Mouse (Mus musculus): ENCODE measurements around the gene Ndufc1. TPM values are rescaled to one million over a fixed set of nuclear protein-coding genes. Genes with fewer than 3 reads are reported as not detected.
"Not testable (repeated sequence)": the region's sequence is repeated elsewhere in the genome, so short reads cannot be mapped to it uniquely, and the experiment has no call there.

Gene Ndufc1
- total RNA-seq, 4 experiments from 2014 or later = 289 to 306 (median 295) TPM

DNA sequence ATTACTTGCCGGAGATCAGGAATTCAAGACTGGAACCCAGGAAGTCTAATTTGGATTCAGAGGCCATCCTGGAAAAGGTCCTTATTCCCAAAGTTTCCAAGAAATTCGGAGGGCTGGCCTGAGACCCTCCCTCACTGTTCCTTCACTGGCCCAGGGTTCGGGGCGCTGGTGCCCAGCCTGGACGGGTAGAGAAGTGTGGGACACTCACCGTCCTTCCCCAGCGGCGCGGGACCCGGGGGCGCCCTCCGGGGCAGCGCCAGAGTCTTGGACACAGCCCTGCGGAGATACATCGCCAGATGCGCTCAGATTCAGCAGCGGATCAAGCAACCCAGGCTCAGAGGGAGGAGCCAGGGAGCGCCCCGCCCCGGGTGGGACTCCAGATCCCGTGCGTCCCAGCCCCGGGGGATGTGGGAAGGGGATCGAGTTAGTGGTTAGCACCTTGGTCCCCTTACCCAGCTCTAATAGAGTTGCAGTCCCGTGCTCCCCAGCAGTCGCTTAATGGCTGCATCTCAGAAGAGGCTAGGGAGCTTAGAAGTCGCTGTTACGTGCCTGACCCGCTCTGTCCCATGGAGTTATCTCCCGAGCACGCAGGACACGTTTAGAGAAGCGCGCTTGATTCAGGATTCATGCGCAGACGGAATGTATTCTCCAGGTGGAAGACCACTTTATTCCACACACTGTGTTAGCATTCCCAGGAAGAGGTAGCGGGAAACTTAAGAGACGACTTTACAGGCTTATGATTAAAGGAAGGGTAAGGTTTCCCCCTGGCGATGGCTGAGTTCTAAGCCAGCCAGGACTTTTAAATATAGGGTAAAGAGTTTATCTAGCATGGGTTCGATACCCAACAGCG lies 12.3 kb downstream of the Ndufc1 start, which contains the start of gene Mgarp:
Mgarp (minus strand) TSS at position 520 of the 850 bp plus-strand sequence.
- DNase-seq (ENCODE audit: low spot score in 2 of 2) = no peak

DNA sequence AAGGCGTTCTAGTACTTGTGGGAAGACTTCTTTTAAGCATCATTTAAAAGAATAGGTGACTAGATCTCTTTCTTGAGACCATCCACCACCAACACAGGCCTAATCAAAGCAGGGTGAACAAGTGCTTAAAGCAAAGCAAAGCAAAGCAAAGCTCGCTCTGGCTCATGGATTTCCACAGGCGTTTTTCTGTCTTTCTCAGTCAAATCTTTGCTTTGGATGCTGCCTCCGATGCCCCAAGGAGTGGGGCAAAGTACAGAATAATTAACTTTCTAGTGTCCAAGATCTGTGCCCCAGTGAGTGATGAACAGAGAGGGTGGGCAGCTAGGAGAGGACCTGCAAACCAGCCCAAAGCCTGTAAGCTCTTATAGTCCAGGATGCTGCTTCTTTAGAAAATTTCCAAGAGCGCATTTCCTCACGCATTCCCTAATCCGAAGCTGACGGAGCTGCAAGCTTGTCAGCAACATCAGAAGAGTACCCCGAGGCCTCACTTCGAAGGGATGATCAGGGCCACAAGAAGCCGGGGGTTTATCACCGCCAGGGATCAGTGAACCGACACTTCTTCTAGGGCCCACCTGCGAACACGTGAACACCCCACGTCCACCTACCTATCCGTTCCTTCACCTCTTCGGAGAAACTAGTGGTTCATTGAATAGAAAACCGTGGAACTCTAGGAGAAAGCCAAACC lies 13.2 kb downstream of the Ndufc1 start:
- DNase-seq (ENCODE audit: low spot score in 2 of 2) = no peak

- DNase-seq (ENCODE audit: low spot score in 2 of 2) = no peak
These were observed 13.9 kb downstream of the Ndufc1 start for GRCm38 (mm10) chr3:51394881-51395280.

DNA sequence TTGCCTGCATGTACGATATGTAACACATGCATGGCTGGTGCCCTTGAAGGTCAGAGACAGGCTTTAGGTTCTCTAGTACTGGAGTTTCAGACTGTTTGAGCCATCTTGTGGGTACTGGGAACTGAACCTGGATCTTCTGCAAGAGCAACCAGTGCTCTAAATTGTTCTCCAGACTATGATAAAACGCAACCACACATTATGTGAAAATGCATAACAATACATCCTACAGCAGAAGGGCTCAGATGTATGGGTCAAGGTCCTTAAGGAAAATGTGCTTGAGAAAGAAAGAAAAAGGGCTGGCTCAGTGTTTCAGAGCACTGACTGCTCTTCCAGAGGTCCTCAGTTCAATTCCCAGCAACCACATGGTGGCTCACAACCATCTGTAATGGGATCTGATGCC lies 15.1 kb downstream of the Ndufc1 start:
- DNase-seq (ENCODE audit: low spot score in 2 of 2) = no peak

GRCm38 (mm10) chr3:51393018-51393417 lies 15.8 kb downstream of the Ndufc1 start:
- DNase-seq (ENCODE audit: low spot score in 2 of 2) = not testable (repeated sequence)

DNA sequence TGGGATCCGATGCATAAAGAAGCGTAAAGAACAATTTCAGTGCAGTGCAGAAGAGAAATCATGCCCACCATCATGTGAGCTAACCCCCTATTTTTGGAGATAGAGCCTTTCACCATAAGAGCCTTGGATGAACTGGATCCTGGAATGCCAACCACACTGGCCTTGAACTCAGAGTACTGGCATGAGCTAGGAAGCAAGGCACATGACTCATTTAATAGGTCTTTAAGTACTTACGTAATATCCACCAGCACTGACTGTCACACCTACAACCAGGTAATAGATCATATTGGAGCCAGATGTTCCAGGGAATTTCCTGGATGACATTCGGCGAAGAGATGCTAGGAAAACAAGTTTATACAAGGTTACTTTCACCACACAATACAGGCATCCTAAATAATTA lies 17.2 kb downstream of the Ndufc1 start:
- no peak for DNase-seq (ENCODE audit: low spot score in 2 of 2)

DNA sequence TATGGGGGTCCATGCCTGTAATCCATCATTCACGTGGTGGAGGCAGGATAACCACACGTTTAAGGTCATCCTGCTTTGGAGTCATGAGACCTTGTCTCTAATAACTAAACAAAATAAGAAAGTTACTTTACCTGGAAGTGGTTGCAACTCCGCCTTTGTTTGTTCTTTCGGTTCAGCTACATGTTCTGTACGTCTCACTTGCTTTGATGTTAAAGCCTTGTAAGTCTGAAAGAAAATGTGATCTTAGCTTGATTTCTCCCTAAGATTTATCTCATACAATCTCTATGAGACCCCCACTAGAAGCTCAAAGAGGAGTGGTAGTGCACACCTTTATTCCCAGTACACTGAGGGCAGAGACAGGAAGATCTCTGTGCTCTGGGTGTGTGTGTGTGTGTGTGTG lies 17.7 kb downstream of the Ndufc1 start:
- no peak for DNase-seq (ENCODE audit: low spot score in 2 of 2)

- no peak for DNase-seq (ENCODE audit: low spot score in 2 of 2)
These were observed 19.9 kb downstream of the Ndufc1 start for GRCm38 (mm10) chr3:51388904-51389303.

GRCm38 (mm10) chr3:51387868-51388381 lies 20.9 kb downstream of the Ndufc1 start:
- no peak for DNase-seq (ENCODE audit: low spot score in 2 of 2)

- no peak for DNase-seq (ENCODE audit: low spot score in 2 of 2)
These were observed 21.7 kb downstream of the Ndufc1 start for GRCm38 (mm10) chr3:51387134-51387451.

DNA sequence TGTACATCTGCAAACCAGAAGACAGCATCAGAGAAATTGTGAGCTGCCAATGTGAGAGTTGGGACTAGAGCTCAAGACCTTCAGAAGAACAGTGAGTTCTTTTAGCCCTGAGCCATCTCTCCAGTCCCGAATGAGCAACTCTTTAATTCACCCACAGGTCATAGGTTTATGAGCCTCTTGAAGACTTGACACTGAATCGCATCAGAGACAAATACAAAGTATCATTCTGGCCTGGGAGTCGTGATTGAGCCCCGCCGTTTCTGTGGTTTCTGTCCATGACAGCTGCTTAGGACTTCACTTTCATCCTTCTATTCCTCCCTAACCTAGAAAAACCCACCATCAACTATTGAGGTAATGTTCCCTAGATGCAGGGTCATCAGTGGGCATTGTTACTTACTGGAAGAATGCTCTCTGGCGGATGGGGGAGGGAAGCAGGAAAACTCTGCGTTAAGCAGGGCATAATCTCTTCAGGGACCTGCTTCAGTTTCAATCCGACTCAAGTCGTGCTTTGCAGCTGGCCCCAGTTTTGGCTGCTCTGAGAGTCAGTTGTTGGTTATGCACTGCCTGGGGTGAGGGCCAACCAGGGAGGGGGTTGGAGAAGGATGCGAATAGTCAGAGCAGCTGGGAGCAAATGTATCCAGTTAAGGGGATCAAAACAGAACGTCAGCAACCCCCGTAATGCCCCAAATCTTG lies 22.2 kb downstream of the Ndufc1 start:
- no peak for DNase-seq (ENCODE audit: low spot score in 2 of 2)

DNA sequence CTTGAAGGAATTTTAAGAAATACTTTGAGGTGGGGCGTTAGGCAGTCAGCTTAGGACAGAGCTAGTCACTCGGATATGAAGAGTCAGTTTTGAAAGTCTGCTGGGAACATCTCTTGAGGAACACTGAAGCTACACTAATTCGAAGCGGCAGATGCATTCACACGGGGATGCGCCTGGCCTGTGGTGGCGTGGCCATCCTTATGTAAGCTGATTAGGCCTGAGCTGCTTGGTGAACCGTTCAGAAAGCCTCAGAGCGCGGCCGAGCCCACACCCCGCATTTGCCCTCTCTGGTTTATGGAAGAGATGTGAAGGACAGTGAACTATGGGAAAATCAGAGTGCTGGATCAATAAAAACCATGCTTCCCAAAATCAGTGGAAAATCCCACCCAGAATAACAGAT lies 25.4 kb downstream of the Ndufc1 start:
- no peak for DNase-seq (ENCODE audit: low spot score in 2 of 2)

GRCm38 (mm10) chr3:51380660-51381014 lies 28.2 kb downstream of the Ndufc1 start:
- DNase-seq (ENCODE audit: low spot score in 2 of 2) = no peak

DNA sequence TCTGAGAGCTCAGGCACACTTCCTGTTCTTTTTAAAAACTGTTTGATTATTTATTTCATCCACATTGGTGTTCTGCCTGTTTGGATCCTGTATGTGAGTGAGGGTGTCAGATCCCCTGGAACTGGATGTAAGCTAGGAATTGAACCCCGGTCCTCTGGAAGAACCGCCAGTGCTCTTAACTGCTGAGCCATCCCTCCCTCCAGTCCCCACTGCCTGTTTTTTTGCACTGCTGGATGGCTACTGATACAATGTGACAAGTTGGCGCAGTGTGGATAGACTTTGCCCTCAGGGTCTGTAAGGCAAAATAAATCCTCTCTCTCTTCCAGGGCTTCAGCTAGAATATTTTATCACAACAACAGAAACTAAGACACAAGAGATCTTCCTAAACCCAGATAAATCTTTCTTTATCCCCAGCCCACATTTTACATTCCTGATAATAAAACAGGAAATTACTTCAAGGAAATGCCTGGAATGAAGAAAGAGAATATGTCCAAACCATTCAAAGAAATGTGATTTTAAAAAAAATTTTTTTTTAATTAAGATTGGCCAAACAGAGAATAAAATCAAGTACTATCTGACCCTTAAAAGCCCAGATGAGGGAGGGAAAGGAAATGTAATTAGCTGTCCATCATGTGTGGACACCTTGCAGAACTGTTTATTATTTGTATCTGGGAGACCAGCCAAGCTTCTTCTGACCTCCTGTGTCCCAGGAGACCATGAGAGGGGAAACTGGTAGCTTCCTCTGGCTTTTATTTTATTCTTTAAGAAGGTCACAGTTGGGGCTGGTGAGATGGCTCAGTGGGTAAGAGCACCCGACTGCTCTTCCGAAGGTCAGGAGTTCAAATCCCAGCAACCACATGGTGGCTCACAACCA lies 28.8 kb downstream of the Ndufc1 start:
- no peak for DNase-seq (ENCODE audit: low spot score in 2 of 2)

GRCm38 (mm10) chr3:51378665-51378946 lies 30.2 kb downstream of the Ndufc1 start:
- DNase-seq (ENCODE audit: low spot score in 2 of 2) = no peak

DNA sequence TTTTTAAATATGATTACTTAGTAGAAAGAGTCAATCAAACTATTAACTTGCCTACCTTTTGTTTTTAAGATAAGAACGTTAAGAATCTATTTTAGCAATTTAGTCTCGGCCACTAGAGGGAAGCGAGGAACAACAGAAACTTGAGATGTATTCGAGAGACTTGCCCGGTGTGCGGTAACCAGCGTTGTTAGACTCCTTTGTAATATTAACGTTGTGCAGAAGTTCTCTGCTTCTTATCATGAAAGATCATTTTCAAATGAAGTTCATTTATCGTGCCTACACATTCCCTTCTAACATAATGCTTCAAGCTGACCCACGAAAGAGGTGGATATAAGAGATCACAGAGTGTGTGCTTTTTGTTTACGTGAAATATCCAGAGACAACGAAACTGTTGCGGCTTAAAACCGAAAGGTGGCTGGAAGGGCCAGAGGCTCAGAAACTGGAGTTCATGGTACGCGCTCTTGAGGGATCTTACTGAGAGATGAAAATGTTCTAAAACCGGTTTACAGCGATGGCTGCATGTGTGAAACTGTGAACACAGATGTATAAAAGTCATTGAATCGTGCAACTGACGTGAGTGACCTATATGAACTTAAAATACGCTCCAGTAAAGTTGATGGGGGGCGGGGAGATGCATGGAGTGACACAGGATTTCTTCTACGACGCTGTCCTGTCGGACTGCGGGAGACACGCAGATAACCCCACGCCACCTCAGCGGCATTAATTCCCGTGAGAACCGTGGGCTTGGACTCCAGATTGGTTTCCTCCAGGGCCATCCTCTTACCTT lies 30.7 kb downstream of the Ndufc1 start:
- DNase-seq (ENCODE audit: low spot score in 2 of 2) = no peak

- no peak for DNase-seq (ENCODE audit: low spot score in 2 of 2)
These were observed 33.2 kb downstream of the Ndufc1 start for GRCm38 (mm10) chr3:51375307-51376265.

DNA sequence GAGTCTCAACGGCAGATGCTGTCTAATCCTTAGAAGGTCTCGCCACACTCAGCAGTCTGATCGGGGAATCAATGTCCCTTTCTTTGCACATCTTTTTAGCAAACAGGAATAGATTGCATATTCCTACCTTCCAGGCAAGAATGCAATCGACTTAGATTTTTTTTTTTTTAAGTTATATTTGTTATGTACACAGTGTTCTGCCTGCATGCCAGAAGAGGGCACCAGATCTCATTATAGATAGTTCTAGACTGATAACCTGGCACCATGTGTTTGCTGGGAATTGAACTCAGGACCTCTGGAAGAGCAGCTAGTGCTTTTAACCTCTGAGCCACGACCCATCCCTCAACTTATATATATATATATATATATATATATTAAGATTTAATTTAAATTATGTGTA lies 35.2 kb downstream of the Ndufc1 start:
- no peak for DNase-seq (ENCODE audit: low spot score in 2 of 2)

GRCm38 (mm10) chr3:51372883-51373282 lies 35.9 kb downstream of the Ndufc1 start:
- DNase-seq (ENCODE audit: low spot score in 2 of 2) = no peak

Data from left cerebral cortex, adult 8-10 months (tissue).